Mouse (Mus musculus): ENCODE measurements at regions not wholly inside any gene's neighbourhood (a gene's known extent, or its start where the extent isn't known, plus 50 kb on each side); places are given as distances from the start of the nearest gene placed in this dataset.
A peak's percentile ranks its signal among the peaks of the same experiment; 100 is the strongest.

DNA sequence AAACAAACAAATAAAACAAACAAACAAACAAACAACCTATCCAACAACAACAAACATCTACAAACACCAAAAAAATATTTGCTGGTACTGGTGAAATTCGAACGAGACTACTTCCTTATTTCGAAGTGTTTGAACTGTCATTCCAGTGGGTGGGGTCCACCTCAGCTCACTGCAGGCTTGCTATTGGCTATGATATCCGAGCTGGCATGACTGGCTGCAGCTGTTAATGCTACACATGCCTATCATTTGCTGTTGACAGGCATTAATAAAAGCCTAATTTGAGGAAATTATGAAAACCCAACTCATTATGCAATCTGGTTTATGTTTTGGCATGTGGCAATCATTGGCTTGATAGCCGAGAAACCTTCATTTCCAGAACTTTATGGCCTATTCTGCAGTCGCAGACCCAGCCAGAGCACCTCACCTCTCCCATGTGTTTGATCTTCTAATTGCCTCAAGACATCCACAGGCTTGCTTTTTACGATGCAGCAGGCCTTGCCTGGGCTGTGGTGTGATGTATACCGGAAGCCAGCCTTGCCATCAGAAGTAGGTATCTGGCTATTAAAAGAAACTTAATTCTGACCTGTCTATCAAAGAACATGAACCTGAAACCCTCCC, 283.3 kb upstream of the Nr2f2 start:
- Histone ChIP-seq H3K27me3 (replicated peaks; ENCODE audit: control insufficient read depth, insufficient read depth, low read length) (no peaks in the 10 kb centered on the region), H3K36me3 (ENCODE audit: control insufficient read depth, insufficient read depth, low read length) (no peaks in the 10 kb centered on the region), H3K9me3 (ENCODE audit: control insufficient read depth, low read length) (no peaks in the 10 kb centered on the region), H3K4me2 (ENCODE audit: low read length) (no peak overlapping the region), H3K4me3 (ENCODE audit: low read length) (no peak overlapping the region), H3K9ac (ENCODE audit: low read depth, low read length) (no peak overlapping the region), H3K27ac (ENCODE audit: low read depth, low read length) (no peak overlapping the region), H3K4me1 (ENCODE audit: control insufficient read depth, insufficient read depth, low read depth, low read length) (no peaks in the 10 kb centered on the region)
- ATAC-seq, result no peak
- 83% methylated on average over 8 of the region's 8 CpGs for WGBS

GRCm38 (mm10) chr7:70646801-70647200, 280.3 kb upstream of the Nr2f2 start:
- no peaks in the 10 kb centered on the region for H3K36me3 ChIP-seq (ENCODE audit: control insufficient read depth, insufficient read depth, low read length)
- no peak overlapping the region for H3K4me2 ChIP-seq (ENCODE audit: low read length)
- ATAC-seq, result no peak
- no peak overlapping the region for H3K27ac ChIP-seq (ENCODE audit: low read depth, low read length)
- no peaks in the 10 kb centered on the region for H3K27me3 ChIP-seq (replicated peaks; ENCODE audit: control insufficient read depth, insufficient read depth, low read length)
- no peaks in the 10 kb centered on the region for H3K9me3 ChIP-seq (ENCODE audit: control insufficient read depth, low read length)
- no peaks in the 10 kb centered on the region for H3K4me1 ChIP-seq (ENCODE audit: control insufficient read depth, insufficient read depth, low read depth, low read length)
- H3K9ac ChIP-seq (ENCODE audit: low read depth, low read length), result no peak overlapping the region
- 80% methylated on average over 2 of the region's 2 CpGs for WGBS
- H3K4me3 ChIP-seq (ENCODE audit: low read length), result no peak overlapping the region

DNA sequence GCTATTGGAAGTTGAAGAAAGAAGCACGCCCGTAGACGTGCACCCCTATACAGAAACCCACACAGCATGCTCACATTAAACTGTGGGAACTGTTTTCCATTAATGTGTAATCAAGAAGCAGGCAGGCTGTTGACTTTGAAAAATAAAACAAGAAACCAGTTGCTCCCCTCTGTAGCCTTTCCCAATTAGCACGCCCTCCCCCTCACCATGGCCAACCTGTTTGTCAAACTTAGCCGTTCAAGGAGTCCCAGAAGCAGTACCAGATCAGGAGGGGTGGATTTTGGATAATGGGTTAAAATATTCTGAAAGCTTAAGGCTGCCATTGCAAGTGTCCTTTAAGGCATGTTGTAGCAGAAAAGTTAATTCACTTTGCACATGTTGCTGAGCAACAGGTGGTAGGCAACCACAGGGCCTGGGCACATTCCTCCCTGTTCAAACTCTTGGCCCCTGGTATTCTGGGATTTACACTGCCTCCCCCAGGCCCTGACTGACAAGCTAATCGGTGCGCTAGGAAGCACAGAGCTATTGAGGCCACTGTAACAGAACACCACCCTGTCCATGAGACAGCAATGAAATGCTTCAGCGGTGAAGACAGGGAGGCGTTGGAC, 277.3 kb upstream of the Nr2f2 start:
- Histone ChIP-seq H3K4me2 (ENCODE audit: low read length) (no peak overlapping the region), H3K9me3 (ENCODE audit: control insufficient read depth, low read length) (no peaks in the 10 kb centered on the region), H3K27me3 (replicated peaks; ENCODE audit: control insufficient read depth, insufficient read depth, low read length) (no peaks in the 10 kb centered on the region), H3K36me3 (ENCODE audit: control insufficient read depth, insufficient read depth, low read length) (no peaks in the 10 kb centered on the region), H3K9ac (ENCODE audit: low read depth, low read length) (no peak overlapping the region), H3K27ac (ENCODE audit: low read depth, low read length) (no peak overlapping the region), H3K4me1 (ENCODE audit: control insufficient read depth, insufficient read depth, low read depth, low read length) (no peaks in the 10 kb centered on the region), H3K4me3 (ENCODE audit: low read length) (no peak overlapping the region)
- 47% methylated on average over 9 of the region's 9 CpGs for WGBS
- ATAC-seq, result peak; percentile 63; the same call in 1 of the 2 replicates

GRCm38 (mm10) chr7:70643055-70643454, 276.5 kb upstream of the Nr2f2 start:
- Histone ChIP-seq H3K36me3 (ENCODE audit: control insufficient read depth, insufficient read depth, low read length) (no peaks in the 10 kb centered on the region), H3K27me3 (replicated peaks; ENCODE audit: control insufficient read depth, insufficient read depth, low read length) (no peaks in the 10 kb centered on the region), H3K9me3 (ENCODE audit: control insufficient read depth, low read length) (no peaks in the 10 kb centered on the region), H3K9ac (ENCODE audit: low read depth, low read length) (no peak overlapping the region), H3K4me2 (ENCODE audit: low read length) (no peak overlapping the region), H3K4me1 (ENCODE audit: control insufficient read depth, insufficient read depth, low read depth, low read length) (no peaks in the 10 kb centered on the region), H3K4me3 (ENCODE audit: low read length) (no peak overlapping the region), H3K27ac (ENCODE audit: low read depth, low read length) (no peak overlapping the region)
- WGBS, result 92% methylated on average over 1 of the region's 1 CpGs
- no peak for ATAC-seq

- H3K9ac ChIP-seq (ENCODE audit: low read depth, low read length), result no peak overlapping the region
- no peak overlapping the region for H3K4me2 ChIP-seq (ENCODE audit: low read length)
- 57% methylated on average over 11 of the region's 11 CpGs for WGBS
- H3K36me3 ChIP-seq (ENCODE audit: control insufficient read depth, insufficient read depth, low read length), result no peaks in the 10 kb centered on the region
- no peaks in the 10 kb centered on the region for H3K27me3 ChIP-seq (replicated peaks; ENCODE audit: control insufficient read depth, insufficient read depth, low read length)
- H3K4me3 ChIP-seq (ENCODE audit: low read length), result no peak overlapping the region
- H3K9me3 ChIP-seq (ENCODE audit: control insufficient read depth, low read length), result no peaks in the 10 kb centered on the region
- H3K27ac ChIP-seq (ENCODE audit: low read depth, low read length), result no peak overlapping the region
- no peaks in the 10 kb centered on the region for H3K4me1 ChIP-seq (ENCODE audit: control insufficient read depth, insufficient read depth, low read depth, low read length)
- no peak for ATAC-seq
Observed at GRCm38 (mm10) chr7:70641217-70641616, 274.7 kb upstream of the Nr2f2 start.

- Histone ChIP-seq H3K27me3 (replicated peaks; ENCODE audit: control insufficient read depth, insufficient read depth, low read length) (no peaks in the 10 kb centered on the region), H3K4me1 (ENCODE audit: control insufficient read depth, insufficient read depth, low read depth, low read length) (no peaks in the 10 kb centered on the region)
Observed at GRCm38 (mm10) chr7:70640574-70640973, 274.0 kb upstream of the Nr2f2 start.

DNA sequence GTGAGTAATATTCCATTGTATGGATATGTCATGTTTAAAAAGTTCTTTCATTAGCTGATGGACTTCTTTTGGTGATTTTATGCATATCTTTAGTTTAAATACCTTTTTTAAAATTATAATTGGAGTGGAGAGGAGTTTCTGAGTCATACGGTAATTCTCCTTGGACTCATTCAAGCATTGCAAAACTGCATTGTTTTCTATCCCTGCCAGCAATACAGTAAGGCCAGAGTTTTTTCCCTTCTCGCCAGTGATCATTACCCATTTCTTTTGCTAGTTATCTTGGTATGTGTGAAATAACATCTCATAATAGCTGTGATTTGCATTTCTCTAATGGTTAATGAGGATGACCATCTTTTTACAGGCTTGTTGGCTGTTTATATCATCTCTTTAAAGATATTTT, 271.6 kb upstream of the Nr2f2 start:
- ATAC-seq, result no peak

More at GRCm38 (mm10) chr7:70640574-70640973, 274.0 kb upstream of the Nr2f2 start:
- H3K36me3 ChIP-seq (ENCODE audit: control insufficient read depth, insufficient read depth, low read length), result no peaks in the 10 kb centered on the region
- H3K4me3 ChIP-seq (ENCODE audit: low read length), result no peak overlapping the region
- no peak overlapping the region for H3K4me2 ChIP-seq (ENCODE audit: low read length)
- ATAC-seq, result no peak
- no peaks in the 10 kb centered on the region for H3K9me3 ChIP-seq (ENCODE audit: control insufficient read depth, low read length)
- H3K27ac ChIP-seq (ENCODE audit: low read depth, low read length), result no peak overlapping the region
- H3K9ac ChIP-seq (ENCODE audit: low read depth, low read length), result no peak overlapping the region
- 80% methylated on average over 11 of the region's 11 CpGs for WGBS

DNA sequence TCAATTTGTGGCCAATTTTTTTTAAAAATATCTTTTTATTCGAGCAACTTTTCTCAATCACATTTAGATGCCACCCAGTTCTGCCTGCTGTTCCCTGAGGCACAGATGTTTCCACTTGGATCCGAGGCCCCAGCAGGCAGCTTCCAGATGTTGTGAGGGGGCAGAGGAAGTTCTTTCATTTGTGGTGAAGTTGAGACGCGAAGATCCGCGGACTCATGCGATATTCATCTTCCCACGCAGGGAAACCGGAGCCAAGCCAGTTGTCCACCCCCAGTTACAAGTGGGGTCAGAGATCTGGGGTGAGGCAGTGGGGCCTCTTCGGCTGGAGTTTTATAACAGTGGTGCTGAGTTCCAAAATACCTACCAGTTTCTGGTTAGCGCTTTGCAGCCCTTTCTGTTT, 267.5 kb upstream of the Nr2f2 start:
- Histone ChIP-seq H3K27ac (ENCODE audit: low read depth, low read length) (no peak overlapping the region), H3K36me3 (ENCODE audit: control insufficient read depth, insufficient read depth, low read length) (no peaks in the 10 kb centered on the region), H3K27me3 (replicated peaks; ENCODE audit: control insufficient read depth, insufficient read depth, low read length) (no peaks in the 10 kb centered on the region), H3K4me3 (ENCODE audit: low read length) (no peak overlapping the region), H3K4me2 (ENCODE audit: low read length) (peak overlapping the region; percentile 29), H3K9me3 (ENCODE audit: control insufficient read depth, low read length) (no peaks in the 10 kb centered on the region), H3K4me1 (ENCODE audit: control insufficient read depth, insufficient read depth, low read depth, low read length) (peaks cover 6% of the 10 kb centered on the region), H3K9ac (ENCODE audit: low read depth, low read length) (no peak overlapping the region)
- WGBS, result 41% methylated on average over 11 of the region's 11 CpGs
- ATAC-seq, result no peak

More for the DNA sequence above, 271.6 kb upstream of the Nr2f2 start:
- WGBS, result 62% methylated on average over 2 of the region's 2 CpGs
- Histone ChIP-seq H3K9me3 (ENCODE audit: control insufficient read depth, low read length) (no peaks in the 10 kb centered on the region), H3K4me3 (ENCODE audit: low read length) (no peak overlapping the region), H3K9ac (ENCODE audit: low read depth, low read length) (no peak overlapping the region), H3K36me3 (ENCODE audit: control insufficient read depth, insufficient read depth, low read length) (no peaks in the 10 kb centered on the region), H3K4me1 (ENCODE audit: control insufficient read depth, insufficient read depth, low read depth, low read length) (peaks cover 6% of the 10 kb centered on the region), H3K4me2 (ENCODE audit: low read length) (no peak overlapping the region), H3K27me3 (replicated peaks; ENCODE audit: control insufficient read depth, insufficient read depth, low read length) (no peaks in the 10 kb centered on the region), H3K27ac (ENCODE audit: low read depth, low read length) (no peak overlapping the region)

DNA sequence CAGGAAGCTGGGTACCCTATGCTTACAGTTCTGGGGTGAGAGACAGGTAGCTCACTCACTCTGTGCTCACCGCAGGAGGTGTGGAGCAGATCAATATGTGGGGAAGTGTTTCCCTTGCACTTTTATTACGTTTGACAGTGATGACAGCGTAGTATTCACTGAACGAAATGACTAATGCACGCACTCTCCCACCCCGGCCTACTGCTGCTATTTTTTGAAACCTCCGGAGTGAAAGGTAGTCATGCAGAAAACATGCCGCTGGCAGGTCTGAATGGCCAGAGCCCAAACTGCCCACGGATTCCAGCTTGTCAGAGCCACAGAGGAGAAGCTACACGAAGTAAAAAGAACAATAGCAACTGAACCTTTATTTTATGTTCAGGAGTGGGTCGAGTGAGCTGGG, 267.0 kb upstream of the Nr2f2 start:
- H3K4me2 ChIP-seq (ENCODE audit: low read length), result peak overlapping the region; percentile 29
- peaks cover 6% of the 10 kb centered on the region for H3K4me1 ChIP-seq (ENCODE audit: control insufficient read depth, insufficient read depth, low read depth, low read length)
- 11% methylated on average over 11 of the region's 11 CpGs for WGBS

More for the DNA sequence above, 267.0 kb upstream of the Nr2f2 start:
- H3K4me3 ChIP-seq (ENCODE audit: low read length), result no peak overlapping the region
- H3K36me3 ChIP-seq (ENCODE audit: control insufficient read depth, insufficient read depth, low read length), result no peaks in the 10 kb centered on the region
- H3K27ac ChIP-seq (ENCODE audit: low read depth, low read length), result no peak overlapping the region
- no peak overlapping the region for H3K9ac ChIP-seq (ENCODE audit: low read depth, low read length)
- H3K27me3 ChIP-seq (replicated peaks; ENCODE audit: control insufficient read depth, insufficient read depth, low read length), result no peaks in the 10 kb centered on the region
- peak; percentile 14; the same call in 1 of the 2 replicates for ATAC-seq
- H3K9me3 ChIP-seq (ENCODE audit: control insufficient read depth, low read length), result no peaks in the 10 kb centered on the region
